Mouse (Mus musculus): Measurements from ENCODE around the gene Lrrc8c. TPM values are rescaled to one million over a fixed set of nuclear protein-coding genes. Genes with fewer than 3 reads are reported as not detected.

The Lrrc8c gene
- total and polyA plus RNA-seq, 3 experiments: 33.0 to 46.0 TPM; not detected in 1

DNA sequence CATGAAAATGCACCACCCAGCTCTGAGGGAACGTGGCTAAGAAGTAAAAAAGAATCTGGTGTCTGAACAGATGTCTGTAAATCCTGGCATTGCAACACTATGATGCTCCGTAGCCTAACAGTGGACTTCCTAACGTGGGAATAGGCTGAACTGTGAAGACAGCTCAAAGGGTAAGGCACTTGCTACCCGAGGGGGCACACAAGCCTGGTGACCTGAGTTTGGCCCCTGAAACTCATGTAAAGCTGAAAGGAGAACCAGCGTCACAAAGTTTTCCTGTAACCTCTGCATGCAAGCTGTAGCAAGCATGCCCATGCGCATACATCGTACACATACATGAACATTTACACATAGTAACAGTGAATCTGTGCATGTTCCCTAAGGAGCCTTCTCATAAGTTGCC lies 22.6 kb upstream of the Lrrc8c start:
- no peaks in the 10 kb centered on the region for H3K27me3 ChIP-seq (ENCODE audit: control insufficient read depth in 1 of 2, insufficient read depth in 2 of 2, low read length in 2 of 2)
- no peak overlapping the region for H3K4me3 ChIP-seq (ENCODE audit: control insufficient read depth in 1 of 2, insufficient read depth in 1 of 2, low read depth in 2 of 2, low read length in 2 of 2)
- peaks cover 0 to 21% of the 10 kb centered on the region in 2 experiments; a peak in 2 of 4 replicates for H3K36me3 ChIP-seq (ENCODE audit: control insufficient read depth in 1 of 2, insufficient read depth in 2 of 2, low read length in 2 of 2)
- peaks cover 9 to 19% of the 10 kb centered on the region in 2 experiments for H3K4me1 ChIP-seq (ENCODE audit: control insufficient read depth in 1 of 2, insufficient read depth in 2 of 2, low read length in 2 of 2)
- no peak for DNase-seq (ENCODE audit: low read depth, low spot score)
- no peaks in the 10 kb centered on the region for H3K9me3 ChIP-seq (replicated peaks; ENCODE audit: insufficient read depth, low read length)
- H3K79me2 ChIP-seq (ENCODE audit: control insufficient read depth, insufficient read depth, low read length, poor library complexity): no peaks in the 10 kb centered on the region
- TF ChIP-seq SMC3 (IDR thresholded peaks at IDR 0.05; ENCODE audit: low read depth, low read length): no peak
- TF ChIP-seq EP300 (IDR thresholded peaks at IDR 0.05; ENCODE audit: low read depth in 1 of 2, low read length in 2 of 2): no peak
- no peak for TF ChIP-seq USF2 (IDR thresholded peaks at IDR 0.05; ENCODE audit: borderline replicate concordance in 1 of 2, insufficient read depth in 1 of 2, low read depth in 1 of 2, low read length in 2 of 2)
- no peak for TF ChIP-seq GATA1 (IDR thresholded peaks at IDR 0.05; ENCODE audit: low read depth, low read length)
- TF ChIP-seq MEF2A (IDR thresholded peaks at IDR 0.05; ENCODE audit: extremely low read depth, insufficient replicate concordance, low read depth, low read length, poor library complexity, severe bottlenecking): no peak
- TF ChIP-seq ZMIZ1 (IDR thresholded peaks at IDR 0.05; ENCODE audit: low read depth, low read length): no peak
- TF ChIP-seq TBP (IDR thresholded peaks at IDR 0.05; ENCODE audit: low read depth, low read length): no peak
- no peak for TF ChIP-seq BHLHE40 (IDR thresholded peaks at IDR 0.05; ENCODE audit: borderline replicate concordance, low read depth, low read length)
- no peak for TF ChIP-seq SIN3A (IDR thresholded peaks at IDR 0.05; ENCODE audit: low read length)
- TF ChIP-seq ETS1 (IDR thresholded peaks at IDR 0.05; ENCODE audit: low read depth, low read length): no peak
- no peak for TF ChIP-seq NELFE (IDR thresholded peaks at IDR 0.05; ENCODE audit: low read depth, low read length)
- no peak for TF ChIP-seq RAD21 (IDR thresholded peaks at IDR 0.05; ENCODE audit: low read depth, low read length)
- H3K27ac ChIP-seq (ENCODE audit: control insufficient read depth, low read depth, low read length): no peak overlapping the region
- no peak overlapping the region for H3K9ac ChIP-seq (ENCODE audit: control insufficient read depth, low read depth, low read length, poor library complexity, severe bottlenecking)

DNA sequence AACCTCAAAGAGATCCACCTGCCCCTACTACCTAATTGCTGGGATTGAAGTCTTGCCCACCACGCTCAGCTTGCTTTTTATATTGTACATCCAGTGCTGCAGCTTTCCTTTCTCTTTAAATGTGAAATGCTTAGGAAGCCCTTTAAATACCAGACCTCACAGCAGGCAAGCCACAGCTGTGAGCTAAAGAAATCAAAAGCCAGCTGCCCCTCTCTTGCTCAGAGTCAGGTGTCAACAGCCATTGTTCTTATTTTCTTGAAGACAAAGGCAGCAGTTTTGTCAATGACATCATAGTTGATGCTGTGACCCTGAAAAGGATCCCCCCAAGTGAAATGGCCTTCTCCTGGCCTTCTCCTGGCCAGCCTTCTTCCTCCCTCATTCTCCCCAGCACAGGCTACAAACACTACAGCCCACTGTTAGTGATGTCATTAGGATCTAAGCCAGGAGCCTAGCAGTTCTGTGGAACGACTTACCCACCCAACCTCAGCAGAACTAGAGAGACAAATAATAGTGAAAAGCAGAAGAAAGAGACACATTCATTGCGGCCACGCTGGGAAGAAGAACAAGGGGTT lies 20.7 kb upstream of the Lrrc8c start:
- Histone ChIP-seq H3K9ac (ENCODE audit: control insufficient read depth, low read depth, low read length, poor library complexity, severe bottlenecking) (no peak overlapping the region), H3K27ac (ENCODE audit: control insufficient read depth, low read depth, low read length) (no peak overlapping the region), H3K36me3 (ENCODE audit: control insufficient read depth in 1 of 2, insufficient read depth in 2 of 2, low read length in 2 of 2) (peaks cover 0 to 9% of the 10 kb centered on the region in 2 experiments; a peak in 2 of 4 replicates), H3K79me2 (ENCODE audit: control insufficient read depth, insufficient read depth, low read length, poor library complexity) (no peaks in the 10 kb centered on the region), H3K4me1 (ENCODE audit: control insufficient read depth in 1 of 2, insufficient read depth in 2 of 2, low read length in 2 of 2) (peaks cover 5 to 8% of the 10 kb centered on the region in 2 experiments), H3K4me3 (ENCODE audit: control insufficient read depth in 1 of 2, insufficient read depth in 1 of 2, low read depth in 2 of 2, low read length in 2 of 2) (no peak overlapping the region), H3K9me3 (replicated peaks; ENCODE audit: insufficient read depth, low read length) (no peaks in the 10 kb centered on the region), H3K27me3 (ENCODE audit: control insufficient read depth in 1 of 2, insufficient read depth in 2 of 2, low read length in 2 of 2) (no peaks in the 10 kb centered on the region)
- DNase-seq (ENCODE audit: low read depth, low spot score): no peak
- no peak for TF ChIP-seq POLR2A (IDR thresholded peaks at IDR 0.05; ENCODE audit: control insufficient read depth in 1 of 2, insufficient read depth in 1 of 2, low read depth in 1 of 2, low read length in 2 of 2, poor library complexity in 1 of 2)

GRCm38 (mm10) chr5:105499396-105499795 lies 19.8 kb upstream of the Lrrc8c start:
- Histone ChIP-seq H3K27ac (ENCODE audit: control insufficient read depth, low read depth, low read length) (no peak overlapping the region), H3K4me3 (ENCODE audit: control insufficient read depth in 1 of 2, insufficient read depth in 1 of 2, low read depth in 2 of 2, low read length in 2 of 2) (no peak overlapping the region), H3K79me2 (ENCODE audit: control insufficient read depth, insufficient read depth, low read length, poor library complexity) (no peaks in the 10 kb centered on the region), H3K36me3 (ENCODE audit: control insufficient read depth in 1 of 2, insufficient read depth in 2 of 2, low read length in 2 of 2) (peaks cover 0 to 3% of the 10 kb centered on the region in 2 experiments; a peak in 2 of 4 replicates), H3K9me3 (replicated peaks; ENCODE audit: insufficient read depth, low read length) (no peaks in the 10 kb centered on the region), H3K4me1 (ENCODE audit: control insufficient read depth in 1 of 2, insufficient read depth in 2 of 2, low read length in 2 of 2) (no peaks in the 10 kb centered on the region; a peak in 2 of 4 replicates), H3K9ac (ENCODE audit: control insufficient read depth, low read depth, low read length, poor library complexity, severe bottlenecking) (no peak overlapping the region), H3K27me3 (ENCODE audit: control insufficient read depth in 1 of 2, insufficient read depth in 2 of 2, low read length in 2 of 2) (no peaks in the 10 kb centered on the region)
- DNase-seq (ENCODE audit: low read depth, low spot score): peak; percentile 55
- TF ChIP-seq POLR2A (IDR thresholded peaks at IDR 0.05; ENCODE audit: control insufficient read depth in 1 of 2, insufficient read depth in 1 of 2, low read depth in 1 of 2, low read length in 2 of 2, poor library complexity in 1 of 2): no peak
- TF ChIP-seq GATA1 (IDR thresholded peaks at IDR 0.05; ENCODE audit: low read depth, low read length): no peak
- no peak for TF ChIP-seq MXI1 (IDR thresholded peaks at IDR 0.05; ENCODE audit: low read depth, low read length)
- TF ChIP-seq CHD2 (IDR thresholded peaks at IDR 0.05; ENCODE audit: low read length): no peak
- no peak for TF ChIP-seq CHD1 (IDR thresholded peaks at IDR 0.05; ENCODE audit: low read depth, low read length)
- no peak for TF ChIP-seq ZKSCAN1 (IDR thresholded peaks at IDR 0.05; ENCODE audit: low read depth, low read length)
- no peak for TF ChIP-seq CTCF (IDR thresholded peaks at IDR 0.05 in 2 of 3, conservative IDR thresholded peaks at IDR 0.05 in 1 of 3; ENCODE audit: control insufficient read depth in 1 of 3, insufficient read depth in 1 of 3, low read depth in 2 of 3, low read length in 3 of 3, poor library complexity in 1 of 3, severe bottlenecking in 1 of 3)
- TF ChIP-seq POLR2AphosphoS2 (IDR thresholded peaks at IDR 0.05; ENCODE audit: low read length): no peak
- TF ChIP-seq MAFK (IDR thresholded peaks at IDR 0.05; ENCODE audit: borderline replicate concordance, low read depth, low read length): no peak
- no peak for TF ChIP-seq RCOR1 (IDR thresholded peaks at IDR 0.05; ENCODE audit: low read depth, low read length)
- TF ChIP-seq SMC3 (IDR thresholded peaks at IDR 0.05; ENCODE audit: low read depth, low read length): no peak
- no peak for TF ChIP-seq TBP (IDR thresholded peaks at IDR 0.05; ENCODE audit: low read depth, low read length)
- TF ChIP-seq NELFE (IDR thresholded peaks at IDR 0.05; ENCODE audit: low read depth, low read length): no peak

Measured in MEL (cell line).